Mouse (Mus musculus): Measurements from ENCODE around the gene Use1.
"Not testable (repeated sequence)": the region's sequence is repeated elsewhere in the genome, so short reads cannot be mapped to it uniquely, and the experiment has no call there.

Gene Use1

GRCm38 (mm10) chr8:71366771-71367528 lies at the start of gene Use1:
TSS of gene Use1 (plus strand) at chr8:71366848.
- peak; percentile 96 for DNase-seq

GRCm38 (mm10) chr8:71318610-71319009 lies 48.0 kb upstream of the Use1 start:
- not testable (repeated sequence) for DNase-seq

GRCm38 (mm10) chr8:71319760-71320159 lies 46.9 kb upstream of the Use1 start:
- not testable (repeated sequence) for DNase-seq

- DNase-seq, result no peak
Measured at GRCm38 (mm10) chr8:71322939-71323338, 43.7 kb upstream of the Use1 start.

- peak; percentile 16 for DNase-seq
Measured at GRCm38 (mm10) chr8:71324848-71325247, 41.8 kb upstream of the Use1 start.

- DNase-seq, result not testable (repeated sequence)
Measured at GRCm38 (mm10) chr8:71337834-71338233, 28.8 kb upstream of the Use1 start.

- peak; percentile 67 for DNase-seq
Measured at GRCm38 (mm10) chr8:71340625-71341024, 26.0 kb upstream of the Use1 start.

GRCm38 (mm10) chr8:71346581-71346980 lies 20.1 kb upstream of the Use1 start:
- DNase-seq, result no peak

GRCm38 (mm10) chr8:71351117-71351516 lies 15.5 kb upstream of the Use1 start:
- DNase-seq, result no peak

GRCm38 (mm10) chr8:71351520-71351919 lies 15.1 kb upstream of the Use1 start:
- DNase-seq, result no peak

- no peak for DNase-seq
Measured at GRCm38 (mm10) chr8:71358026-71358425, 8.6 kb upstream of the Use1 start.

GRCm38 (mm10) chr8:71367529-71368176 lies 1.0 kb downstream of the Use1 start:
- DNase-seq, result no peak

GRCm38 (mm10) chr8:71368366-71368765 lies 1.7 kb downstream of the Use1 start:
- no peak for DNase-seq

GRCm38 (mm10) chr8:71369040-71369718 lies 2.5 kb downstream of the Use1 start:
- DNase-seq, result no peak

GRCm38 (mm10) chr8:71370711-71371235 lies 4.1 kb downstream of the Use1 start:
- no peak for DNase-seq

GRCm38 (mm10) chr8:71371236-71371848 lies 4.7 kb downstream of the Use1 start, which contains the start of gene Ocel1:
TSS of gene Ocel1 (plus strand) at chr8:71371298.
- peak; percentile 99 for DNase-seq

GRCm38 (mm10) chr8:71372427-71372826 lies 5.8 kb downstream of the Use1 start:
- no peak for DNase-seq

GRCm38 (mm10) chr8:71373000-71373399 lies 6.4 kb downstream of the Use1 start:
- DNase-seq, result no peak

GRCm38 (mm10) chr8:71374616-71375206 lies 8.1 kb downstream of the Use1 start:
- peak; percentile 39 for DNase-seq

GRCm38 (mm10) chr8:71375581-71376422 lies 9.2 kb downstream of the Use1 start:
- peak; percentile 77 for DNase-seq

- peak; percentile 30 for DNase-seq
Measured at GRCm38 (mm10) chr8:71376423-71377030, 9.9 kb downstream of the Use1 start.

Measured in embryo, embryonic 11 days (tissue).